Mouse (Mus musculus) bone marrow, adult 2 months (tissue): Measurements from ENCODE around the gene Arhgap22.

ENCODE experiments used
- CTCF ChIP-seq: fragments of 200-500 bp; IDR thresholded peaks from 2 replicates; pipeline ENCODE4 v1.5.1; 2011; ENCODE audit warnings: low read length, control low read depth; ENCODE audit not compliant: control insufficient read depth, insufficient read depth
- POLR2A ChIP-seq: fragments of 200-500 bp; IDR thresholded peaks from 2 replicates; pipeline ENCODE4 v1.6.1; 2011; ENCODE audit warnings: low read depth, mild to moderate bottlenecking, control low read depth, low read length, borderline replicate concordance; ENCODE audit not compliant: control insufficient read depth

- TF ChIP-seq CTCF (no peak), POLR2A (no peak)
These were observed 101.3 kb downstream of the Arhgap22 start for GRCm38 (mm10) chr14:33315111-33315510.
